Mouse (Mus musculus) embryonic facial prominence, embryonic 11.5 days (tissue): Measurements from ENCODE around the gene Prpf4b. TPM values are rescaled to one million over a fixed set of nuclear protein-coding genes. Genes with fewer than 3 reads are reported as not detected.

Source experiments
- ATAC-seq: fragments of 200-750 bp; cut with Nextera tagmentation; replicated peaks from 2 replicates; pipeline ENCODE4 v1.8.0; 2017; ENCODE audit warnings: low read depth; ENCODE audit not compliant: insufficient number of reproducible peaks, low FRiP score, low TSS enrichment
- DNase-seq: peaks from one replicate; pipeline ENCODE4 v3.0.0-alpha.2; 2015; ENCODE audit warnings: low spot score
- H3K27ac ChIP-seq: fragments of 300-500 bp; sonication (generic); replicated peaks from 2 replicates; pipeline ENCODE4 v1.5.1; 2014; ENCODE audit warnings: mild to moderate bottlenecking, low read depth, low read length, control low read depth
- H3K27me3 ChIP-seq: fragments of 300-500 bp; sonication (generic); 2 replicates; pipeline ENCODE4 v1.6.1; 2014; ENCODE audit warnings: mild to moderate bottlenecking, low read length, moderate library complexity, mixed read lengths; ENCODE audit not compliant: control insufficient read depth, insufficient read depth
- H3K36me3 ChIP-seq: fragments of 300-500 bp; sonication (generic); replicated peaks from 2 replicates; pipeline ENCODE4 v1.6.1; 2014; ENCODE audit warnings: low read depth, mild to moderate bottlenecking, low read length, moderate library complexity, mixed read lengths; ENCODE audit not compliant: control insufficient read depth, insufficient read depth
- H3K4me1 ChIP-seq: fragments of 300-500 bp; sonication (generic); 2 replicates; pipeline ENCODE4 v1.6.1; 2014; ENCODE audit warnings: low read length, mixed read lengths; ENCODE audit not compliant: control insufficient read depth, insufficient read depth
- H3K4me2 ChIP-seq: fragments of 300-500 bp; sonication (generic); 2 replicates; pipeline ENCODE4 v1.6.1; 2014; ENCODE audit warnings: low read depth, mild to moderate bottlenecking, control low read depth, low read length, moderate library complexity
- H3K4me3 ChIP-seq: fragments of 300-500 bp; sonication (generic); 2 replicates; pipeline ENCODE4 v1.5.1; 2014; ENCODE audit warnings: low read depth, low read length, control low read depth
- H3K9ac ChIP-seq: fragments of 300-500 bp; sonication (generic); replicated peaks from 2 replicates; pipeline ENCODE4 v1.6.1; 2014; ENCODE audit warnings: mild to moderate bottlenecking, control low read depth, low read length
- H3K9me3 ChIP-seq: fragments of 300-500 bp; sonication (generic); replicated peaks from 2 replicates; pipeline ENCODE4 v1.6.1; 2016; ENCODE audit warnings: mild to moderate bottlenecking, low read length, inconsistent platforms, mixed read lengths; ENCODE audit not compliant: control insufficient read depth
- WGBS: fragments of 180-500 bp; shearing (Covaris S2); extraction: QIAGEN DNeasy Blood & Tissue Kit; methylation state at CpG from one replicate; pipeline ENCODE4 v1.1.7; 2014; 5-methylcytosine and 5-hydroxymethylcytosine counted together
- polyA plus RNA-seq: library from polyadenylated mRNA; unstranded; fragments of >200 nt; fragmentation: Nextera tagmentation; extraction: Ambion mirVana; gene quantifications from 2 replicates; pipeline ENCODE4 v1.2.1, GENCODE M21; 2014

The Prpf4b gene
- polyA plus RNA-seq: 101 and 121 TPM in 2 replicates

- under 1% methylated on average over 40 of the region's 40 CpGs for WGBS
- DNase-seq: peak; percentile 92
Measured at GRCm38 (mm10) chr13:34875166-34875710, at the start of gene Prpf4b. Gene Prpf4b (plus strand): TSS chr13:34875302.

GRCm38 (mm10) chr13:34826760-34827690 is 48.1 kb upstream of the Prpf4b start:
- no peak overlapping the region for H3K4me3 ChIP-seq
- no peak overlapping the region for H3K27ac ChIP-seq
- H3K9ac ChIP-seq: no peak overlapping the region
- no peaks in the 10 kb centered on the region for H3K36me3 ChIP-seq
- H3K4me2 ChIP-seq: no peak overlapping the region
- WGBS: 94% methylated on average over 3 of the region's 3 CpGs
- H3K9me3 ChIP-seq: no peaks in the 10 kb centered on the region
- no peaks in the 10 kb centered on the region for H3K4me1 ChIP-seq
- ATAC-seq (peak; percentile 65; the same call in 1 of the 2 replicates), DNase-seq (no peak)
- H3K27me3 ChIP-seq: no peaks in the 10 kb centered on the region

More at GRCm38 (mm10) chr13:34875166-34875710, at the start of gene Prpf4b:
- Histone ChIP-seq H3K27me3 (no peaks in the 10 kb centered on the region), H3K27ac (peak within 1 kb of the TSS; percentile 96), H3K4me1 (no peaks in the 10 kb centered on the region; the same call in 1 of the 2 replicates), H3K4me3 (peak within 1 kb of the TSS; percentile 84), H3K36me3 (no peaks in the 10 kb centered on the region), H3K4me2 (peak within 1 kb of the TSS; percentile 52), H3K9ac (peak within 1 kb of the TSS; percentile 92), H3K9me3 (no peaks in the 10 kb centered on the region)
- peak; percentile 82 for ATAC-seq

DNA sequence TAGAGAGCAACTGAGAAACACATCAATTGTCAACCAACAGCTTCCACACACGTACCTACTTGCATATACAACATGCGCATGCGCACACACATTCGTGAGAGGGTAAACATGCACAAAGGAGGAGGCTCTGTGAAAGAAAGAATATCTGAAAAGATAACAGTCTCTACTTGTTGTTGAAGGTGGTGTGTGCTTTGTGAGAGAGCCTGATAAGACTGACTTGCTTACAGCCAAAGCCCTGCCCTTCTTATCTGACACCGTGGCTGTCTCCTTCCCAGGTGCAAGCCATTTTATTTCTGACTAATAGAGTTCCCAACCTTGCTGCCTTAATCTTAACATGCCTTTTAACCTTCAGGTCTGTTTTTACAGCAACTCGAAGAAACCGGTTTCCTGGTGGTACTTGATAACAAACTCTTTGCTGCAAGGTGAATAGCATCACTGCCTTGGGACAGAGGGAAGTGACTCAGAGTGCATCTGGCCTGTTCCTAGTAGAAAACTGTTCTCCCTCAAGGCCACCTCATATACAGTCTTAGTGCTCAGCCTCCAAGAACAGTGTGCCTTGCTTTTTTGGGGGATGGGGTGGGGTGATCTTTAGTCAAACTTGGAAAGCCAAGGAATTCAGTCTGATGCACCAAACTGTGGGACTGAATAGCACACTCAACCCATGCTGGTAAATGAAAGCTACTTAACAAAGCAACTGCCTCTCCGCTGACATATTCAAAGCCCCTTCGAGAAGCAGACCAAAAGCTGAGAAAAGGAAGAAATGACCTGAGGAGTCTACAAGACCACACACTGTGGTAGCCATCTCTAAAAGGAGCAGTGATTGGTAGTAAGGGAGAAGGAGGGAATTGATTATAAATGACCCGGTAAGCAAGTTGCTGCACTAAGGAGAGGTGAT is 46.9 kb upstream of the Prpf4b start:
- no peaks in the 10 kb centered on the region for H3K9me3 ChIP-seq
- no peaks in the 10 kb centered on the region for H3K4me1 ChIP-seq
- no peak overlapping the region for H3K4me3 ChIP-seq
- H3K4me2 ChIP-seq: no peak overlapping the region
- 72% methylated on average over 10 of the region's 10 CpGs for WGBS
- H3K36me3 ChIP-seq: no peaks in the 10 kb centered on the region
- H3K9ac ChIP-seq: no peak overlapping the region
- ATAC-seq (no peak), DNase-seq (no peak)
- H3K27me3 ChIP-seq: no peaks in the 10 kb centered on the region
- H3K27ac ChIP-seq: no peak overlapping the region

DNA sequence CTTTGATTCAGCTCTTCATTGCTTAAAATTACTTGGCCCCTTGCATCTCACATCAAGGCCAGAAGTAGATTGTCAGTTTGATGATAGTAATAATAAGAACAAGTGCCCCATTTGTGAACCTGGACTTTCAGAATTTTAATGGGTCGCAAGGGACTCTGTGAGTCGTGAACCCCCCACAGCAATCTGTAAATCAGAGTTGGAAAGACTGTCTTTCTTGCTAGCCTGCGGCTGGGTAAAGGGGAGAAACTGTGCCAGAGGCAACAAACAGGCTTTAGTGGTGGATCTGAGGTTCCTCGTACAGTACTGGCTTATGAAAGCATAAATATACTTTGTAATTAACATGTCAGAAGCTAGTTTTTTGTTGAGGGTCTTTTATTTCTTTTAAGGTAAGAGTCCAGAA is 32.3 kb upstream of the Prpf4b start:
- WGBS: 89% methylated on average over 4 of the region's 4 CpGs
- no peak for DNase-seq
- Histone ChIP-seq H3K36me3 (no peaks in the 10 kb centered on the region), H3K9me3 (no peaks in the 10 kb centered on the region), H3K4me3 (no peak overlapping the region), H3K9ac (no peak overlapping the region), H3K4me2 (no peak overlapping the region), H3K27ac (no peak overlapping the region), H3K27me3 (no peaks in the 10 kb centered on the region), H3K4me1 (no peaks in the 10 kb centered on the region)
- no peak for ATAC-seq

DNA sequence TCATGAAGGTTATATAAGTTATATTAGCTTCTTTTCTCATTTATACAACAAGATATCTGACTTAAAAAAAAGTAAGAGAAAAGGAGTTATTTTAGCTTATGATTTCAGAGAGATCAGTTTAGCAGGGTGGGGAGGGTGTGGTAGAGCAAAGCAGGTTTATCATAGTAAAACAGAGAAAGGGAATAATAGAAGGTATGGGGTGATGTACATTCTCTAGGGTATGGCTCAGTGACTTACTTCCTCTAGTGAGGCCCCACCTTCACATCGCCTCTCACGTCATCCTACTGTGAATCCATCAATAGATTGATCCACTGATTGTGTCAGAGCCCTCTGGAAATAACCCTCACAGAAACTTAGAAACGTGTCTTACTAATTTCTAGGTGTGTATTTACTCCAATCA is 24.3 kb upstream of the Prpf4b start:
- no peak for DNase-seq
- H3K4me2 ChIP-seq: no peak overlapping the region
- H3K9ac ChIP-seq: no peak overlapping the region
- H3K4me1 ChIP-seq: no peaks in the 10 kb centered on the region
- no peaks in the 10 kb centered on the region for H3K36me3 ChIP-seq
- no peaks in the 10 kb centered on the region for H3K27me3 ChIP-seq
- no peak overlapping the region for H3K27ac ChIP-seq
- H3K9me3 ChIP-seq: peaks cover 6% of the 10 kb centered on the region
- no peak overlapping the region for H3K4me3 ChIP-seq
- ATAC-seq: no peak
- WGBS: 83% methylated on average over 3 of the region's 3 CpGs

GRCm38 (mm10) chr13:34851191-34851784 is 23.8 kb upstream of the Prpf4b start:
- no peak for DNase-seq
- no peak overlapping the region for H3K9ac ChIP-seq
- H3K4me2 ChIP-seq: no peak overlapping the region
- no peaks in the 10 kb centered on the region for H3K4me1 ChIP-seq
- no peaks in the 10 kb centered on the region for H3K27me3 ChIP-seq
- H3K27ac ChIP-seq: no peak overlapping the region
- no peak overlapping the region for H3K4me3 ChIP-seq
- WGBS: 70% methylated on average over 5 of the region's 5 CpGs
- H3K36me3 ChIP-seq: no peaks in the 10 kb centered on the region
- no peak for ATAC-seq
- H3K9me3 ChIP-seq: peaks cover 6% of the 10 kb centered on the region

DNA sequence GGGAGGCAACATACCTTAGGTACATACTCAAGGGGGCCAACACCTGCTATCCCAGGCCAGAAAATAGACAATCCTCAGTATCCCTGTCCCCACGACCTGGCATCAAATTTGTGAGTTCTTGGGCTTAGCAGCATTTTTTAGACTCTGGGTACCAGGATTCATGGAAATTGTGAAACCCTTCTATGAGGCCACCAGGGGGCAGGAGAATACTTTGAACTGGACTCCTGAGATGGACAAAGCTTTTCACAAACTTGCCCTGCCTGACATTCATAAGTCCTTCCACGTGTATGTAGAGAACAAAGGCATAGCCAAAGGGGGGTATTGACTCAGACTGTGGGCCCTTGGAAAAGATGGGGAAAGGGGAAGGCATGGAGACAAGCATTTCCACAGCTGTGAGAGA is 17.6 kb upstream of the Prpf4b start:
- H3K27ac ChIP-seq: no peak overlapping the region
- no peak overlapping the region for H3K9ac ChIP-seq
- ATAC-seq (no peak), DNase-seq (peak; percentile 63)
- H3K36me3 ChIP-seq: no peaks in the 10 kb centered on the region
- H3K27me3 ChIP-seq: no peaks in the 10 kb centered on the region
- H3K4me2 ChIP-seq: no peak overlapping the region
- no peaks in the 10 kb centered on the region for H3K4me1 ChIP-seq
- WGBS: 31% methylated on average over 2 of the region's 2 CpGs
- H3K4me3 ChIP-seq: no peak overlapping the region
- H3K9me3 ChIP-seq: peaks cover 6% of the 10 kb centered on the region
